Mouse (Mus musculus): Measurements from ENCODE around the gene 4921524J17Rik.

4921524J17Rik gene

GRCm38 (mm10) chr8:85444092-85444491 lies 11.5 kb upstream of the 4921524J17Rik start:
- DNase-seq (ENCODE audit: low spot score in 2 of 2), result no peak

DNA sequence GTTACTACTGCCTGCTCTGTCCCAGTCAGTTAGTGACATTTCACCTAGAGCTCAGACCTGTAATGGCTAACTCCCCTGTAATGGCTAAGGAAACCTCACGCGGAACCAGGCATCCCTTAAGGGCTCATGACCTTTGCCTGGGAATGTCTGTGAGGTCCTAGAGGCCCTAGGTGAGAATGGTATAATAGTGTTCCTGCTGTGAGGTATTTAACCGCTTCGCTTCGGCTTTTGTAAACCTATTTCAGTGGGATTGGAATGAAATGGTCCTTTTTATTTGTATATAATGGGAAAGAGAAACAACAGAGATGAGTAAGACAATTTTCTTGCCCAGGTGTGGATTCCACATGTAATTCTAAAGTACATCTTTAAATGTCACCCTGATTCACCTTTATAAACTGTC lies 8.9 kb upstream of the 4921524J17Rik start:
- DNase-seq (ENCODE audit: low spot score in 2 of 2), result no peak

GRCm38 (mm10) chr8:85435736-85436135 lies 3.1 kb upstream of the 4921524J17Rik start:
- no peak for DNase-seq (ENCODE audit: low spot score in 2 of 2)

GRCm38 (mm10) chr8:85434817-85435216 lies 2.2 kb upstream of the 4921524J17Rik start:
- DNase-seq (ENCODE audit: low spot score in 2 of 2), result no peak

- DNase-seq (ENCODE audit: low spot score in 2 of 2), result no peak
Measured at GRCm38 (mm10) chr8:85433017-85433393, 372 bp upstream of the 4921524J17Rik start.

DNA sequence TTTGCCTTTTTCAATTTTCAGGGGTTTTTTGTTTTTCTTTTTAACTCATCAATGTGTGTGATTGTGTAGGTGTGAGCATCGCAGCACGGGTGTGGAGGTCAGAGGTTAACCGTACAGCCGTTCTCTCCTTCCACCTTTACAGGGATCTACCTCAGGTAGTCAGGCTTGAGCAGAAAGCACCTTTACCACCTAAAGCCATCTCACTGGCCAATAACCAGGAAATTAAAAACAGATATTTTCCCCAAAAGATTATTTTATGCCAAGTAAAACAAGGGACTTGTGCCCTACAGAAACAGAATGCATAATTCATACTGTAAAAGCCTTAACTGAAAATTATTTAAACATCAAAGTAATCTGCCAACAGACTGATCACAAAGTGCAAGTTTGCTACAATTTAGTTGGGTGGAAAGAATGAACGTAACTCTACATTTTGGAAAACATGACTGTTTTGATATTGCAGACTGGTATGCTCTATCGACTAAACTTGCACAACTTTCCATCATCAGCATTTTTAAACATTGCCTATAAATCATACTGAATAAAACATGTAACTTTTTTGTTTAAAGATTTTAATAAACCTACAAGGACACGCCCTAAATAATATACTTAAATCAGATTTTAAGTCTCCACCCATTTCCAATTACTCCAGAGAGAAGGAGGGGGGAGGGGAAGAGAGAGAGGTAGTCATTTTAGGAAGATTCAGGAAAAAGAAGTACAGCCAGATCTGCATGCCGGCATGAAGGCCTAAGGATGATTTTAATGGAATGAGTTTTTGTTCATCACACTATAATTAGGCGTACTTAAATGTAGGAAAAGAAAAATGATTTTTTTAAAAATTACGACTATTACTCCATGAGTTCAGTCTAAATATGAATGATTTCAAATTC lies 1.1 kb downstream of the 4921524J17Rik start:
- no peak for DNase-seq (ENCODE audit: low spot score in 2 of 2)

GRCm38 (mm10) chr8:85430801-85431200 lies 1.8 kb downstream of the 4921524J17Rik start:
- no peak for DNase-seq (ENCODE audit: low spot score in 2 of 2)

- DNase-seq (ENCODE audit: low spot score in 2 of 2), result no peak
Measured at GRCm38 (mm10) chr8:85429219-85429618, 3.4 kb downstream of the 4921524J17Rik start.

DNA sequence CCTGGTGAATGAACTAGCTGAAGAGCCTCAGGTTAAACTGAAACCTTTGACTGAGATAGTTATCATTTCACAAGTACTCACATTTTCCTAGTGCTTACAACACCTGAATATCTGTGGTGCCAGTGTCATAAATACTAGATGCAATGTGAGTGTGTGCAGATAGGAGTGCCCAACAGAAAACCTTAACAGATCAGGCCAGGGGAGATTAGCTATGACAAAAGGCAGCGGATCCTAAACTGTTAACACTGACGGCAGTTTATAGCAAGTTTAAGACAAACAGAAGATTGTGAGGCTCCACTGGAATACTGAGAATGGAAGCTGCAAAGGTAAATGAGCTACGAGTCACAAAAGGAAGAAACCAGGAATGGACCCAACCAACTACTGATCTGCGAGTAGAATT lies 5.6 kb downstream of the 4921524J17Rik start:
- DNase-seq (ENCODE audit: low spot score in 2 of 2), result no peak

DNA sequence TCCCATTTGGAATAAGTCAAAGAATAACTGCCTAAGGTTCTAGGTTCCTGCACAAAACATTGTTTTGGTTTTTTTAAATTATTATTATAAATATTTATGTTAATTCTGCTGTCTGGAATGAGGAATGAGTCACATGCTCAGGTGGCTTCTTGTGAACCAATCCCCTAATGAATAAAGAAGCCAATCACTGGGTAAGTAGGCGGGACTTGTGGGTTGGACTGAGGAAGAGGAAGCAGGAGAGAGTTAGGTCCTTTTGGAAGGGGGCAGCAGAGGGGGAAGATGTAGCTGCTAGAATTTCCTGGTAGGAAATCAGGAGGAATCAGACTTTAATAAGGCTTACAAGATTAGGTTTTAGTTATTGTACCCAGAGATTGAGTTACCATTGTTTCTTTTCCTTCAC lies 11.3 kb downstream of the 4921524J17Rik start:
- DNase-seq (ENCODE audit: low spot score in 2 of 2), result no peak

- DNase-seq (ENCODE audit: low spot score in 2 of 2), result no peak
Measured at GRCm38 (mm10) chr8:85408526-85408925, 24.1 kb downstream of the 4921524J17Rik start.

DNA sequence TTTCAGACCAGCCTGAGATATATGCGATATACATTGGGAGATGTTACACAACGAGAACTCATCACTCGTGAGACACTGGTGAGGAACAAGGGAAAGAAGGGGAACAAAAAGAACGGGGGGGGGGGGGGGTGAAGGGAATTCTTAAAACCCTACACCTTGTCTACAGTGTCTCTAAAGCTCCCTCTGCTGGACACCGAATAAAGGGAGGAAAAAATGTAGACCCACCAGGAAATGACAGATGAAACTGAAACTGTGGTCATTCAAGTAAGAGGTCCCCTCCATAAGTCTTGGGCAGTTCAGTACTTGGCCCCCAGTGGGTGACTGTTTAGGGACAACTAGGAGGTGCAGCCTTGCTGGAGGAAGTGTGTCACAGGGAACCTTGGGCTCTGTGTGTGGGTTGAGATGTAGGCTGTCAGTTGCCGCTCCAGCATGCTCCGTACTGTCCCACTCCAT lies 24.6 kb downstream of the 4921524J17Rik start:
- DNase-seq (ENCODE audit: low spot score in 2 of 2), result peak in 1 of 2 experiments; percentile 35

- no peak for DNase-seq (ENCODE audit: low spot score in 2 of 2)
Measured at GRCm38 (mm10) chr8:85405961-85406360, 26.7 kb downstream of the 4921524J17Rik start.

- no peak for DNase-seq (ENCODE audit: low spot score in 2 of 2)
Measured at GRCm38 (mm10) chr8:85405418-85405817, 27.2 kb downstream of the 4921524J17Rik start.

DNA sequence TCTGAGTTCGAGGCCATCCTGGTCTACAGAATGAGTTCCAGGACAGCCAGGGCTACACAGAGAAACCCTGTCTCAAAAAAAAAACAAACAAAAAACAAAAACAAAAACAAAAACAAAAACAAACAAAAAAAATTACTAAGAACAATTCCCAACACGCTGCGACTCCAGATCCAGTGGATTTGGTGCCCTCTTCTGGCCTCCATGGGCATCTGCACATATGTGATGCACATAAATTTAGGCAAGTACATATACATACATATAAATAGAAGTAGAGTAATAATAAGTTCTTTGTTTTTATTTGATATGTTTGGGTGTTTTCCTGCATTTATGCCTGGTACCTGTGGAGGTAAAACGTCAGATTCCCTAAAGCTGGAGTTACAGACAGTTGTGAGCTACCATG lies 34.1 kb downstream of the 4921524J17Rik start:
- no peak for DNase-seq (ENCODE audit: low spot score in 2 of 2)

GRCm38 (mm10) chr8:85397508-85397907 lies 35.1 kb downstream of the 4921524J17Rik start:
- no peak for DNase-seq (ENCODE audit: low spot score in 2 of 2)

DNA sequence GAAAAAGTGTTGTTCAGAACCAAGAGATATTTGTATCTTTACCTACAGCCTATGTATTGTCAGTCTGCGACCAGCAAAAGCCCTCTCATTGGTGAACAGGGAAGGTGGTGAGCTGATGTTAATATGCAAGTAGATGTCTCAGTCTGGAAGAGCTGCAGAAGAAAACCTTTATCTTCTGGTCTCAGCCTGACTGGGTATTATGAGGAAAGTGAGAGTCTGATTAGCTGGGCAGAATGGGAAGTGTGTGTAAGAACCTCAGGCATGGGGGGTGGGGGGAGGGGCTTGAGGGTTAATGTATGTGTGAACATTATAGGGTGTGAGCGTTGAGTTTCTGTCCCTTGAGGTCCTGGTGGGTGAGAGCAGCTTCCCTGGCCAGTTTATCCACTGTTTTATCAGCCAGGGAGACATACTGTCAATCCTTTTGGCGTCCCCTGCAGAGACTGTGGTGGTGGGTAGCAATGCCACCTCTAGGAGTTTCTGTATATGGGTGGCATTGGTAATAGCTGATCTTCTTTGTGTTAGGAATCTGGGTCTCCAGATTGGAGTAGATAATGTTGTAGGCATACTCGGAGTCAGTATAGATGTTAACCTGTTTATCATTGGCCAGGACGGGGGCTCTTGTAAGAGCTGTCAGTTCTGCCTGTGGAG lies 36.1 kb downstream of the 4921524J17Rik start:
- no peak for DNase-seq (ENCODE audit: low spot score in 2 of 2)

- no peak for DNase-seq (ENCODE audit: low spot score in 2 of 2)
Measured at GRCm38 (mm10) chr8:85395681-85396431, 36.8 kb downstream of the 4921524J17Rik start.

GRCm38 (mm10) chr8:85395017-85395416 lies 37.6 kb downstream of the 4921524J17Rik start:
- DNase-seq (ENCODE audit: low spot score in 2 of 2), result no peak

GRCm38 (mm10) chr8:85393199-85393598 lies 39.4 kb downstream of the 4921524J17Rik start:
- no peak for DNase-seq (ENCODE audit: low spot score in 2 of 2)

DNA sequence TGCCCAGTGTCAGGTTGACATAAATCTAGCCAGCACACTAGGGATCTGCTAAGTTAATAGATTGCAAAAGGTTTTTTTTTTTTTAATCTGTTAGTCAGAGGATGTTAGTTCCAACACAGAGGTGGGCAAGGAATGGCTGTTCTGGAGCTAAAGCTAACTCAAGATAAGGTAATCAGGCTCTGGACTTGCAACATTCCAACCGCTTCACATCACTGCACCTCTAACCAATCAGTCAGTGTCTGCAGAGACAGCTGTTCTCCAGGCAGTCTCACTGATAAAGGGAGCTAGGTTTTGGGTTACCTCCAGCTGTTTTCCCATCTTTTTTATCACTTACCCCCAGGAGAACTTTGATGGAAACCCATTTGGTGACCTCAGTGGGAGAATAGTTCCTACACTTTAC lies 41.2 kb downstream of the 4921524J17Rik start:
- no peak for DNase-seq (ENCODE audit: low spot score in 2 of 2)

DNA sequence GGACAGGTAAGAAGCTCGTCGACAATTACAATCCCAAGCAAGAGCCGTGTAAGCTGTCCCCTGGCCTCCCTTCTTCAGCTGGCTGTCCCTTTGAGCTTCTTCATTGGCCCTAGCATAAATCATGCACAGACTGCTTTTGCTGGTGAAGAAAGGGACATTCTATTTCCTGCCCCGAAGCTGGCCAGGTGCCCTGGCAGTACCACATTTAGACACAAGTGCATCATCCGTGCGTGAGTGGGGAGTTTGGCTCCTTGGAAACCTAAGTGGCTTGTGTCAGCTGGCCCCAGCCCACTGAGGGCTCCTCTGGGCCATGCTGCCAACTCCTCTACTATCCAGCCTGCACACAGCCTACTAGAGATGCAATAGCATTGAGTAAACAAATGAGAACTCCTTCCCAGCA lies 46.4 kb downstream of the 4921524J17Rik start, which contains the start of gene Mylk3:
TSS of gene Mylk3 (minus strand) at position 141 of the 400 bp plus-strand sequence.
- DNase-seq (ENCODE audit: low spot score in 2 of 2), result peak; percentile 53 to 60

Measured in right cerebral cortex, postnatal 10 days (tissue).